Mouse (Mus musculus): ENCODE results near the gene Erh.

Erh gene

GRCm38 (mm10) chr12:80643693-80644505 is at the start of gene Erh, which contains the start of gene Slc39a9:
Gene Erh, minus strand, starts transcription at chr12:80644341.
Gene Slc39a9, plus strand, starts transcription at chr12:80643883.
- peak; percentile 96 for DNase-seq (ENCODE audit: low read depth)

- DNase-seq (ENCODE audit: low read depth): no peak
Measured at GRCm38 (mm10) chr12:80693700-80694099, 49.6 kb upstream of the Erh start.

- no peak for DNase-seq (ENCODE audit: low read depth)
Measured at GRCm38 (mm10) chr12:80692269-80692972, 48.3 kb upstream of the Erh start, which contains the start of gene Plekhd1. Gene Plekhd1, plus strand, starts transcription at chr12:80692591.

- DNase-seq (ENCODE audit: low read depth): no peak
Measured at GRCm38 (mm10) chr12:80691671-80692091, 47.5 kb upstream of the Erh start.

GRCm38 (mm10) chr12:80689696-80690095 is 45.6 kb upstream of the Erh start:
- no peak for DNase-seq (ENCODE audit: low read depth)

GRCm38 (mm10) chr12:80687788-80688211 is 43.7 kb upstream of the Erh start:
- no peak for DNase-seq (ENCODE audit: low read depth)

GRCm38 (mm10) chr12:80684316-80684715 is 40.2 kb upstream of the Erh start:
- no peak for DNase-seq (ENCODE audit: low read depth)

- DNase-seq (ENCODE audit: low read depth): no peak
Measured at GRCm38 (mm10) chr12:80683554-80683953, 39.4 kb upstream of the Erh start.

- peak; percentile 18 for DNase-seq (ENCODE audit: low read depth)
Measured at GRCm38 (mm10) chr12:80681340-80681739, 37.2 kb upstream of the Erh start.

- DNase-seq (ENCODE audit: low read depth): peak; percentile 67
Measured at GRCm38 (mm10) chr12:80673170-80673569, 29.0 kb upstream of the Erh start.

GRCm38 (mm10) chr12:80668391-80668790 is 24.2 kb upstream of the Erh start:
- DNase-seq (ENCODE audit: low read depth): no peak

GRCm38 (mm10) chr12:80663935-80664334 is 19.8 kb upstream of the Erh start:
- no peak for DNase-seq (ENCODE audit: low read depth)

- no peak for DNase-seq (ENCODE audit: low read depth)
Measured at GRCm38 (mm10) chr12:80662322-80662721, 18.2 kb upstream of the Erh start.

GRCm38 (mm10) chr12:80658661-80659060 is 14.5 kb upstream of the Erh start:
- DNase-seq (ENCODE audit: low read depth): no peak

GRCm38 (mm10) chr12:80654659-80655025 is 10.5 kb upstream of the Erh start:
- no peak for DNase-seq (ENCODE audit: low read depth)

- no peak for DNase-seq (ENCODE audit: low read depth)
Measured at GRCm38 (mm10) chr12:80653951-80654658, 10.0 kb upstream of the Erh start.

GRCm38 (mm10) chr12:80646377-80646776 is 2.2 kb upstream of the Erh start:
- DNase-seq (ENCODE audit: low read depth): no peak

GRCm38 (mm10) chr12:80644506-80644868 is 346 bp upstream of the Erh start:
- no peak for DNase-seq (ENCODE audit: low read depth)

GRCm38 (mm10) chr12:80642725-80643692 is 1.1 kb downstream of the Erh start:
- peak; percentile 80 for DNase-seq (ENCODE audit: low read depth)

- DNase-seq (ENCODE audit: low read depth): no peak
Measured at GRCm38 (mm10) chr12:80631790-80632189, 12.4 kb downstream of the Erh start.

GRCm38 (mm10) chr12:80620501-80620900 is 23.6 kb downstream of the Erh start:
- DNase-seq (ENCODE audit: low read depth): no peak
